Mouse (Mus musculus) liver, embryonic 12.5 days (tissue): Measurements from ENCODE around the gene Atp5f1. TPM values are rescaled to one million over a fixed set of nuclear protein-coding genes. Genes with fewer than 3 reads are reported as not detected.

Experiments used
- ATAC-seq: fragments of 200-750 bp; cut with Nextera tagmentation; 2 replicates; pipeline ENCODE4 v1.8.0; 2017; ENCODE audit warnings: moderate number of reproducible peaks, mild to moderate bottlenecking, moderate library complexity
- H3K27ac ChIP-seq: fragments of 300-500 bp; sonication (generic); 2 replicates; pipeline ENCODE4 v1.5.1; 2016; ENCODE audit warnings: mild to moderate bottlenecking
- H3K27me3 ChIP-seq: fragments of 300-500 bp; sonication (generic); replicated peaks from 2 replicates; pipeline ENCODE4 v1.6.1; 2016; ENCODE audit warnings: mild to moderate bottlenecking, moderate library complexity
- H3K36me3 ChIP-seq: fragments of 300-500 bp; sonication (generic); 2 replicates; pipeline ENCODE4 v1.6.1; 2016; ENCODE audit warnings: mild to moderate bottlenecking, moderate library complexity
- H3K4me1 ChIP-seq: fragments of 300-500 bp; sonication (generic); 2 replicates; pipeline ENCODE4 v1.6.1; 2016
- H3K4me2 ChIP-seq: fragments of 300-500 bp; sonication (generic); 2 replicates; pipeline ENCODE4 v1.6.1; 2016; ENCODE audit warnings: mild to moderate bottlenecking, moderate library complexity
- H3K4me3 ChIP-seq: fragments of 300-500 bp; sonication (generic); 2 replicates; pipeline ENCODE4 v1.5.1; 2016; ENCODE audit warnings: mild to moderate bottlenecking, moderate library complexity
- H3K9ac ChIP-seq: fragments of 300-500 bp; sonication (generic); 2 replicates; pipeline ENCODE4 v1.6.1; 2016; ENCODE audit warnings: mild to moderate bottlenecking, moderate library complexity
- H3K9me3 ChIP-seq: fragments of 300-500 bp; sonication (generic); replicated peaks from 2 replicates; pipeline ENCODE4 v1.6.1; 2016; ENCODE audit warnings: mild to moderate bottlenecking, moderate library complexity
- WGBS: fragments of 180-500 bp; shearing (Covaris S2); methylation state at CpG from one replicate; pipeline ENCODE4 v1.1.7; 2016; ENCODE audit not compliant: insufficient replicate concordance; 5-methylcytosine and 5-hydroxymethylcytosine counted together
- polyA plus RNA-seq: library from polyadenylated mRNA; unstranded; fragments of >200 nt; fragmentation: Nextera tagmentation; extraction: Ambion mirVana; gene quantifications from 2 replicates; pipeline ENCODE4 v1.2.1, GENCODE M21; 2016

Atp5f1 gene
- polyA plus RNA-seq, 1 experiment from 2014 or later = 368 TPM

GRCm38 (mm10) chr3:105910519-105911190 lies 49.2 kb downstream of the Atp5f1 start:
- Histone ChIP-seq H3K9me3 (no peaks in the 10 kb centered on the region), H3K36me3 (no peaks in the 10 kb centered on the region), H3K27me3 (peaks cover 5% of the 10 kb centered on the region; the same call in 1 of the 2 replicates), H3K9ac (no peak overlapping the region), H3K4me2 (no peak overlapping the region), H3K4me3 (no peak overlapping the region), H3K4me1 (peaks cover 42% of the 10 kb centered on the region), H3K27ac (no peak overlapping the region)
- 43% methylated on average over 11 of the region's 11 CpGs for WGBS
- ATAC-seq = no peak

GRCm38 (mm10) chr3:105908976-105909375 lies 50.9 kb downstream of the Atp5f1 start:
- no peak overlapping the region for H3K4me2 ChIP-seq
- ATAC-seq = no peak
- H3K27ac ChIP-seq = no peak overlapping the region
- H3K4me3 ChIP-seq = no peak overlapping the region
- H3K27me3 ChIP-seq = peaks cover 5% of the 10 kb centered on the region; the same call in 1 of the 2 replicates
- H3K36me3 ChIP-seq = no peaks in the 10 kb centered on the region
- 75% methylated on average over 4 of the region's 4 CpGs for WGBS
- peaks cover 42% of the 10 kb centered on the region for H3K4me1 ChIP-seq
- no peaks in the 10 kb centered on the region for H3K9me3 ChIP-seq
- H3K9ac ChIP-seq = no peak overlapping the region

GRCm38 (mm10) chr3:105907956-105908655 lies 51.8 kb downstream of the Atp5f1 start:
- Histone ChIP-seq H3K4me1 (peaks cover 37% of the 10 kb centered on the region), H3K36me3 (no peaks in the 10 kb centered on the region), H3K9me3 (no peaks in the 10 kb centered on the region), H3K4me2 (no peak overlapping the region), H3K9ac (no peak overlapping the region), H3K27me3 (peaks cover 5% of the 10 kb centered on the region; the same call in 1 of the 2 replicates), H3K27ac (no peak overlapping the region), H3K4me3 (no peak overlapping the region)
- WGBS = 53% methylated on average over 9 of the region's 9 CpGs
- ATAC-seq = no peak

- Histone ChIP-seq H3K27ac (no peak overlapping the region), H3K36me3 (no peaks in the 10 kb centered on the region), H3K4me3 (no peak overlapping the region), H3K27me3 (no peaks in the 10 kb centered on the region), H3K9me3 (no peaks in the 10 kb centered on the region), H3K9ac (no peak overlapping the region), H3K4me2 (peak overlapping the region; percentile 16; the same call in 1 of the 2 replicates), H3K4me1 (peaks cover 27% of the 10 kb centered on the region)
- 80% methylated on average over 9 of the region's 9 CpGs for WGBS
- ATAC-seq = no peak
These were observed 55.2 kb downstream of the Atp5f1 start for GRCm38 (mm10) chr3:105904721-105905120.

- no peak for ATAC-seq
- no peak overlapping the region for H3K27ac ChIP-seq
- H3K9ac ChIP-seq = no peak overlapping the region
These were observed 55.7 kb downstream of the Atp5f1 start for GRCm38 (mm10) chr3:105904213-105904612.

GRCm38 (mm10) chr3:105901468-105901867 lies 58.4 kb downstream of the Atp5f1 start:
- H3K36me3 ChIP-seq = no peaks in the 10 kb centered on the region
- WGBS = 58% methylated on average over 4 of the region's 4 CpGs
- H3K4me3 ChIP-seq = no peak overlapping the region
- peaks cover 26% of the 10 kb centered on the region for H3K4me1 ChIP-seq
- no peak for ATAC-seq
- no peaks in the 10 kb centered on the region for H3K27me3 ChIP-seq
- no peak overlapping the region for H3K9ac ChIP-seq
- H3K27ac ChIP-seq = no peak overlapping the region
- no peaks in the 10 kb centered on the region for H3K9me3 ChIP-seq
- no peak overlapping the region for H3K4me2 ChIP-seq

More at GRCm38 (mm10) chr3:105904213-105904612, 55.7 kb downstream of the Atp5f1 start:
- peak overlapping the region; percentile 16; the same call in 1 of the 2 replicates for H3K4me2 ChIP-seq
- WGBS = 17% methylated on average over 4 of the region's 4 CpGs
- H3K9me3 ChIP-seq = no peaks in the 10 kb centered on the region
- H3K36me3 ChIP-seq = no peaks in the 10 kb centered on the region
- H3K4me3 ChIP-seq = no peak overlapping the region
- H3K4me1 ChIP-seq = peaks cover 31% of the 10 kb centered on the region
- no peaks in the 10 kb centered on the region for H3K27me3 ChIP-seq

GRCm38 (mm10) chr3:105900716-105901115 lies 59.2 kb downstream of the Atp5f1 start:
- 17% methylated on average over 3 of the region's 3 CpGs for WGBS
- Histone ChIP-seq H3K9me3 (no peaks in the 10 kb centered on the region), H3K4me3 (no peak overlapping the region), H3K27ac (no peak overlapping the region; the same call in 1 of the 2 replicates), H3K27me3 (no peaks in the 10 kb centered on the region), H3K4me1 (peaks cover 26% of the 10 kb centered on the region), H3K9ac (no peak overlapping the region), H3K4me2 (no peak overlapping the region), H3K36me3 (no peaks in the 10 kb centered on the region)
- ATAC-seq = no peak

- H3K9me3 ChIP-seq = no peaks in the 10 kb centered on the region
- no peak overlapping the region for H3K4me2 ChIP-seq
- no peak overlapping the region for H3K4me3 ChIP-seq
- no peaks in the 10 kb centered on the region for H3K36me3 ChIP-seq
- no peak for ATAC-seq
- H3K4me1 ChIP-seq = peaks cover 25% of the 10 kb centered on the region
- no peak overlapping the region for H3K9ac ChIP-seq
- 55% methylated on average over 6 of the region's 6 CpGs for whole genome bisulfite sequencing
- no peak overlapping the region; the same call in 1 of the 2 replicates for H3K27ac ChIP-seq
- no peaks in the 10 kb centered on the region for H3K27me3 ChIP-seq
These were observed 59.6 kb downstream of the Atp5f1 start for GRCm38 (mm10) chr3:105900266-105900665.

GRCm38 (mm10) chr3:105899394-105900147 lies 60.3 kb downstream of the Atp5f1 start:
- ATAC-seq = peak; percentile 45; the same call in 1 of the 2 replicates
- WGBS = 30% methylated on average over 8 of the region's 8 CpGs

GRCm38 (mm10) chr3:105898861-105899260 lies 61.0 kb downstream of the Atp5f1 start:
- no peak overlapping the region for H3K9ac ChIP-seq
- no peak overlapping the region for H3K27ac ChIP-seq
- 0 out of 2 replicates have a peak, but pooled peaks cover 4% of the 10 kb centered on the region for H3K27me3 ChIP-seq
- no peaks in the 10 kb centered on the region for H3K36me3 ChIP-seq
- 82% methylated on average over 11 of the region's 11 CpGs for WGBS
- H3K9me3 ChIP-seq = no peaks in the 10 kb centered on the region
- no peak overlapping the region for H3K4me2 ChIP-seq
- no peak for ATAC-seq
- peaks cover 25% of the 10 kb centered on the region for H3K4me1 ChIP-seq
- no peak overlapping the region for H3K4me3 ChIP-seq

More at GRCm38 (mm10) chr3:105899394-105900147, 60.3 kb downstream of the Atp5f1 start:
- Histone ChIP-seq H3K9me3 (no peaks in the 10 kb centered on the region), H3K4me3 (no peak overlapping the region), H3K27ac (no peak overlapping the region), H3K36me3 (no peaks in the 10 kb centered on the region), H3K27me3 (0 out of 2 replicates have a peak, but pooled peaks cover 2% of the 10 kb centered on the region), H3K4me2 (no peak overlapping the region), H3K9ac (no peak overlapping the region), H3K4me1 (peaks cover 25% of the 10 kb centered on the region)

GRCm38 (mm10) chr3:105898325-105898724 lies 61.6 kb downstream of the Atp5f1 start:
- Histone ChIP-seq H3K4me3 (no peak overlapping the region), H3K9ac (no peak overlapping the region), H3K27ac (no peak overlapping the region), H3K27me3 (0 out of 2 replicates have a peak, but pooled peaks cover 4% of the 10 kb centered on the region), H3K4me1 (peaks cover 28% of the 10 kb centered on the region), H3K9me3 (no peaks in the 10 kb centered on the region), H3K4me2 (no peak overlapping the region), H3K36me3 (no peaks in the 10 kb centered on the region)
- 23% methylated on average over 2 of the region's 2 CpGs for WGBS
- no peak for ATAC-seq
